9 mouse cellular contexts compared by ENCODE assay signal in the genomic region with DNA sequence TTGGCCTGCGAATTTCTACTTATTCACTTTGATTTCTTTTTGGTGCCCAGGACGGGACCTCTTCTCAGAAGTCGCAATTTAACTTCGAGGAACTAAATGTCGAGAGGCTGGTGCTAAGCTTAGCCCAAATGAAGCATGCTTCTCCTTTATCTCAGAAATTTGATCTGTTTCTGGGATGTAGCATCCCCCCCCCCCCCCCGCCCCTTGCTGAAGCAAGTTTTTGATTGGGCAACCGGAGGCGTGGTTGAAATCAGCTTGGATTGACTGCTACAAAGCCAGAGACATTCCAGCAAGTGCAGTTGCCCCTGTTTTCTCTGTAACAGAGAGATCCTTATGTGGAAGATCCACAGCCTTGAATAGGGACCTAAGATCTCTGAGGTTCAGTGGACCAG. TPM values are rescaled to one million over a fixed set of nuclear protein-coding genes. Genes with fewer than 3 reads are reported as not detected.
A peak's percentile ranks its signal among the peaks of the same experiment; 100 is the strongest.
DNase-seq lines count a peak whose midpoint lies in the region; ATAC-seq and TF ChIP-seq lines count a peak whose summit lies in the region.
"Had no signal": no experiment of that assay in that cellular context is flagged by ENCODE, and none has a peak within 500 bp of the region (broad histone marks: within the 10 kb centered on the region; RNA-seq: fewer than 3 reads in every experiment).

No protein-coding gene starts in this region.

- no peak for ATAC-seq in hindbrain, embryonic 11.5 days (ENCODE audit: low FRiP score)
- no peak for ATAC-seq in midbrain, embryonic 11.5 days (ENCODE audit: low FRiP score)

- H3K4me2 ChIP-seq in hindbrain, embryonic 11.5 days (replicated peaks; ENCODE audit: low read depth, low read length): peak overlapping the region; percentile 30
- H3K4me2 ChIP-seq in midbrain, embryonic 11.5 days: peak overlapping the region; percentile 29

- DNase-seq in embryo, embryonic 10 days (ENCODE audit: low spot score): peak; percentile 63
- no peak for DNase-seq in embryo, embryonic 9.5 days (ENCODE audit: extremely low spot score)
- DNase-seq in ES-E14 (ENCODE audit: low read depth, low spot score): no peak
- peak; percentile 42 for DNase-seq in hindbrain, embryonic 11.5 days (ENCODE audit: low spot score)
- no peak for DNase-seq in midbrain, embryonic 11.5 days (ENCODE audit: low spot score, missing footprints)
- DNase-seq in cerebellum, adult 8-10 months: no peak
- DNase-seq in left cerebral cortex, postnatal 14 days (ENCODE audit: low spot score in 2 of 2): no peak
- no peak for DNase-seq in gastrocnemius, adult 18-20 months (ENCODE audit: low spot score)
- DNase-seq: kidney, adult 9 months had no signal

- 33% methylated on average over 8 of the region's 8 CpGs for whole genome bisulfite sequencing in hindbrain, embryonic 11.5 days
- whole genome bisulfite sequencing in midbrain, embryonic 11.5 days: 27% methylated on average over 8 of the region's 8 CpGs

- intact Hi-C loops in left cerebral cortex, postnatal 14 days (cut with DNase I): no loop called here

- H3K27ac ChIP-seq in ES-E14 (ENCODE audit: insufficient read depth, low read depth, low read length, poor library complexity, severe bottlenecking): no peak overlapping the region
- peak overlapping the region; percentile 17; the same call in 1 of the 2 replicates for H3K27ac ChIP-seq in hindbrain, embryonic 11.5 days (ENCODE audit: low read depth, low read length)
- no peak overlapping the region for H3K27ac ChIP-seq in midbrain, embryonic 11.5 days (ENCODE audit: low read depth, low read length)

- no peaks in the 10 kb centered on the region for H3K36me3 ChIP-seq in ES-E14 (ENCODE audit: control insufficient read depth, insufficient read depth, low read length, poor library complexity, severe bottlenecking)
- H3K36me3 ChIP-seq in hindbrain, embryonic 11.5 days (ENCODE audit: control insufficient read depth, insufficient read depth, low read length): no peaks in the 10 kb centered on the region
- peaks cover 8% of the 10 kb centered on the region; the same call in 1 of the 2 replicates for H3K36me3 ChIP-seq in midbrain, embryonic 11.5 days (ENCODE audit: control insufficient read depth, insufficient read depth, low read length)

- peak overlapping the region; percentile 27 to 62 for H3K4me3 ChIP-seq in ES-E14 (ENCODE audit: insufficient read depth in 1 of 2, low read depth in 1 of 2, low read length in 2 of 2, poor library complexity in 1 of 2, severe bottlenecking in 1 of 2)
- H3K4me3 ChIP-seq in hindbrain, embryonic 11.5 days (ENCODE audit: low read depth, low read length): peak overlapping the region; percentile 21
- H3K4me3 ChIP-seq in midbrain, embryonic 11.5 days (ENCODE audit: low read depth, low read length): peak overlapping the region; percentile 13; the same call in 1 of the 2 replicates

- no peaks in the 10 kb centered on the region for H3K27me3 ChIP-seq in hindbrain, embryonic 11.5 days (ENCODE audit: control insufficient read depth, insufficient read depth, low read length)
- no peaks in the 10 kb centered on the region for H3K27me3 ChIP-seq in midbrain, embryonic 11.5 days (ENCODE audit: control insufficient read depth, insufficient read depth, low read length)

- peaks cover 2 to 7% of the 10 kb centered on the region in 2 experiments; a peak in 2 of 4 replicates for H3K4me1 ChIP-seq in ES-E14 (ENCODE audit: control insufficient read depth in 2 of 2, insufficient read depth in 2 of 2, low read length in 2 of 2, poor library complexity in 1 of 2)
- no peaks in the 10 kb centered on the region for H3K4me1 ChIP-seq in hindbrain, embryonic 11.5 days (replicated peaks; ENCODE audit: control insufficient read depth, insufficient read depth, low read length)
- H3K4me1 ChIP-seq in midbrain, embryonic 11.5 days (ENCODE audit: control insufficient read depth, insufficient read depth, low read length): peaks cover 3% of the 10 kb centered on the region; the same call in 1 of the 2 replicates

- H3K9ac ChIP-seq in ES-E14 (ENCODE audit: insufficient read depth, low read depth, low read length, poor library complexity, severe bottlenecking): peak overlapping the region; percentile 13; the same call in 1 of the 2 replicates
- H3K9ac ChIP-seq in hindbrain, embryonic 11.5 days (ENCODE audit: low read depth, low read length): no peak overlapping the region
- H3K9ac ChIP-seq in midbrain, embryonic 11.5 days (ENCODE audit: low read length): peak overlapping the region; percentile 50

- no peaks in the 10 kb centered on the region for H3K9me3 ChIP-seq in ES-E14 (ENCODE audit: control insufficient read depth, insufficient read depth, low read depth, low read length)
- no peaks in the 10 kb centered on the region for H3K9me3 ChIP-seq in hindbrain, embryonic 11.5 days (ENCODE audit: control insufficient read depth, low read length)
- no peaks in the 10 kb centered on the region for H3K9me3 ChIP-seq in midbrain, embryonic 11.5 days (ENCODE audit: control insufficient read depth, low read length)

- in situ Hi-C loops in ES-E14 (cut with MboI; ENCODE audit: low sequenced_read_pairs in 2 of 2, unreplicated experiment in 2 of 2): no loop called here

TF ChIP-seq in ES-E14, 5 proteins besides CTCF, POLR2A, EP300 and RAD21:
- TF ChIP-seq CHD2 (IDR thresholded peaks at IDR 0.05; ENCODE audit: low read depth, low read length) (no peak), ZC3H11A (IDR thresholded peaks at IDR 0.05; ENCODE audit: borderline replicate concordance, low read depth, low read length) (no peak), MAFK (IDR thresholded peaks at IDR 0.05; ENCODE audit: insufficient read depth, low read depth, low read length) (no peak), HCFC1 (IDR thresholded peaks at IDR 0.05; ENCODE audit: borderline replicate concordance, insufficient read depth, low read length) (no peak), ZNF384 (IDR thresholded peaks at IDR 0.05; ENCODE audit: low read depth, low read length) (no peak)

RNA-seq across cellular contexts. Expression of gene Cutc, which starts 22.8 kb away (rescaled TPM):
- 2.9 and 3.8 TPM in 2 replicates for total RNA-seq in ES-E14 (2012; rRNA removed)
- polyA plus RNA-seq in hindbrain, embryonic 11.5 days (2014; fragmentation: Nextera tagmentation; extraction: Ambion mirVana): 13.9 and 14.5 TPM in 2 replicates
- 11.6 and 12.8 TPM in 2 replicates for polyA plus RNA-seq in midbrain, embryonic 11.5 days (2014; fragmentation: Nextera tagmentation; extraction: Ambion mirVana)
- 1 to 10 TPM; 4.0 to 6.0 TPM for total RNA-seq in left cerebral cortex, postnatal 14 days (2021)
- 10 to 100 TPM; 17.8 to 18.1 TPM for total RNA-seq in gastrocnemius, adult 18-20 months (2021)

RNA-seq across cellular contexts. Expression of gene Cox15, which starts 22.8 kb away (rescaled TPM):
- 16.9 and 19.8 TPM in 2 replicates for total RNA-seq in ES-E14 (2012; rRNA removed)
- polyA plus RNA-seq in hindbrain, embryonic 11.5 days (2014; fragmentation: Nextera tagmentation; extraction: Ambion mirVana): 9.3 and 12.9 TPM in 2 replicates
- polyA plus RNA-seq in midbrain, embryonic 11.5 days (2014; fragmentation: Nextera tagmentation; extraction: Ambion mirVana): 8.2 and 9.3 TPM in 2 replicates
- total RNA-seq in left cerebral cortex, postnatal 14 days (2021): 10 to 100 TPM; 18.6 to 19.2 TPM
- total RNA-seq in gastrocnemius, adult 18-20 months (2021): 10 to 100 TPM; 13.0 to 16.6 TPM

RNA-seq across cellular contexts. Expression of gene Entpd7, which starts 40.6 kb away (rescaled TPM):
- 10.3 and 11.4 TPM in 2 replicates for total RNA-seq in ES-E14 (2012; rRNA removed)
- 13.9 and 15.4 TPM in 2 replicates for polyA plus RNA-seq in hindbrain, embryonic 11.5 days (2014; fragmentation: Nextera tagmentation; extraction: Ambion mirVana)
- polyA plus RNA-seq in midbrain, embryonic 11.5 days (2014; fragmentation: Nextera tagmentation; extraction: Ambion mirVana): 12.2 and 12.7 TPM in 2 replicates
- total RNA-seq in left cerebral cortex, postnatal 14 days (2021): 10 to 100 TPM; 24.0 to 25.6 TPM
- total RNA-seq in gastrocnemius, adult 18-20 months (2021): 1 to 10 TPM in 1 of 2 experiments, under 1 TPM in 1; 0.74 to 1.6 TPM

RNA-seq across cellular contexts. Expression of gene Abcc2, which starts 52.0 kb away (rescaled TPM):
- 1.6 and 3.8 TPM in 2 replicates for total RNA-seq in ES-E14 (2012; rRNA removed)
- polyA plus RNA-seq in hindbrain, embryonic 11.5 days (2014; fragmentation: Nextera tagmentation; extraction: Ambion mirVana): 0.03 and 0.09 TPM in 2 replicates
- not detected in 2 replicates for polyA plus RNA-seq in midbrain, embryonic 11.5 days (2014; fragmentation: Nextera tagmentation; extraction: Ambion mirVana)
- under 1 TPM; 0.11 to 0.66 TPM for total RNA-seq in left cerebral cortex, postnatal 14 days (2021)
- under 1 TPM; 0.07 to 0.16 TPM for total RNA-seq in gastrocnemius, adult 18-20 months (2021)

RNA-seq across cellular contexts. Expression of gene Slc25a28, which starts 55.4 kb away (rescaled TPM):
- 54.8 and 68.4 TPM in 2 replicates for total RNA-seq in ES-E14 (2012; rRNA removed)
- polyA plus RNA-seq in hindbrain, embryonic 11.5 days (2014; fragmentation: Nextera tagmentation; extraction: Ambion mirVana): 9.1 and 10.9 TPM in 2 replicates
- 7.6 and 9.7 TPM in 2 replicates for polyA plus RNA-seq in midbrain, embryonic 11.5 days (2014; fragmentation: Nextera tagmentation; extraction: Ambion mirVana)
- total RNA-seq in left cerebral cortex, postnatal 14 days (2021): 10 to 100 TPM; 30.2 to 36.4 TPM
- 10 to 100 TPM; 26.2 to 34.0 TPM for total RNA-seq in gastrocnemius, adult 18-20 months (2021)

Comparison
In these comparisons a context has a peak if more than half of its experiments do, and no peak if none do; other contexts are left out.
1. DNase-seq: peak in embryo, embryonic 10 days (single experiment) and hindbrain, embryonic 11.5 days (single experiment); none in embryo, embryonic 9.5 days (single experiment), ES-E14 (single experiment), midbrain, embryonic 11.5 days (single experiment), cerebellum, adult 8-10 months (single experiment), left cerebral cortex, postnatal 14 days (0 of 2) and gastrocnemius, adult 18-20 months (single experiment).
2. Peak in every context shown above with its lines, with median percentiles within 50 percentile points of each other: H3K4me3 ChIP-seq.